Mouse (Mus musculus) yolk sac, embryonic 10.5 days (tissue): Measurements from ENCODE around the gene Dpf3.

Source experiments
- DNase-seq: peaks from one replicate; pipeline ENCODE4 v3.0.0-alpha.2; 2017; ENCODE audit warnings: low spot score

The Dpf3 gene

GRCm38 (mm10) chr12:83496336-83496735 is 8.8 kb upstream of the Dpf3 start:
- no peak for DNase-seq

GRCm38 (mm10) chr12:83495961-83496282 is 8.4 kb upstream of the Dpf3 start:
- peak; percentile 47 for DNase-seq

DNA sequence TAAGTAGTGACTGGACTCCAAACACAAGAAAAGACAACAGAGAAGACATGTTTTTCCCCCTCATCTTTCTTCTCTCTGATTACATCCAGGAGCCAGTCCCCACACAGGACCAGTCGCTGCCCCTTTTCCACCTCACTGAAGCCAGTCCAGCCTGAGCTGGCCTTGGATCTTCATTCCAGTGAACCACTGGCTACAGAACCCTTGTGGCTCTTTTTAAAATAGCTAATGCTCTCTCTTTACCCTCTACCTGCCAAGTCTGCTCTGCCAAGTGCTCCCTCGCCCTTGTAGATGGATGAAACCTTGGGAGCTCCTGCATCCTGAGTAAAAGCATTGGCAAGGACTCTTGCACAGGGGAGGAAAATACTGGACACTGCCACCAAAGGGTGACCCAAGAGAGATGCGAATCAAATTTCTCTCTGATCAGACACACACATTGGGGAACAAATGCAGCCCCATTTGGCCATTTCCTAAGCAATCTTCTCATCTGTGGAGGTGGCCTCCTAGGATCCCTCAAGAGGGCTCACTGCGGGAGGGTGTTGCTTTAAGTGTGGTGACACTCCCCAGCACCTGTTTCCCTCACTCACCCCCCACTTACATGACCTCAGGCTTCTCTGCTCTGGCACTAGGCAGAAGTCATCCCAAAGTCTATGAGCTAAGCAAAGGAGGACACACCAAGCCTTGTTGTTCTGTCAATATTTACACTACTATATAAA is 7.9 kb upstream of the Dpf3 start:
- no peak for DNase-seq

DNA sequence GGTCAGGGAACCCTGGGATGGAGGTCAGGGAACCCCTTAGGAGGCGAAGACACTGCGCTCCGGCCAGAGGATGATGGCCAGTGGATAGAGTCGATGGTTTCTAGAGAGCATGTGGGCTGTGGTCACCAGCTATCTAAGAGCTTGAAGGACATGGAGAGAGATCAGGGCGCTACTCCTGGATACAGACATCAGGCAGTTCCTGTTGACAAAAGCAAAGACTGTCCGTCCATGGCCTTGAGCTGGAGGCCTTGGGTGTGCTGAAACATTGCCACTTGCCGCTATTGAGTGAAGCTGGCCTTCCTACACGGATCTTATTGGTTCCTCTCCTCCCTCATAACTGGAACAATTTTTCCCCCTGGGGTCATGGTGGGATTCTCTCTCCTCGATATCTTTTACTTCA is 6.7 kb upstream of the Dpf3 start:
- no peak for DNase-seq

- no peak for DNase-seq
Observed at GRCm38 (mm10) chr12:83492808-83493207, 5.3 kb upstream of the Dpf3 start.

- no peak for DNase-seq
Observed at GRCm38 (mm10) chr12:83491609-83492008, 4.1 kb upstream of the Dpf3 start.

DNA sequence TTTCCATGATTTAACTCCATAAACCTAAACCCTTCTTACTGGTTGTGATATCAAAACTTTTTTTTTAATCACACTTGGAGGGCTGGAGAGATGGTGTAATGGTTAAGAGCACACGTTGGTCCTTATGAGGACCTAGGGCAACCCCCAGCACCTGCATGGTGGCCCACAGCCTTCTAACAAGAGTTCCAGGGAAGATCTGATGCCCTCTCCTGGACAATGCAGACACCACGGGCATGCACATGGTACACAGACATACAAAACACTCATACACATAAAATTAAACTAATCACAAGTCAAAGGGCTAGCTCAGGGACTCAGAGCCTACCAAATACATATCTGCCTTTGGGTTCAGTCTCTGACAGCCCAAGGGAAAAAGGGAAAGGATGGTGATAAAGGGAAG is 2.2 kb upstream of the Dpf3 start:
- no peak for DNase-seq

DNA sequence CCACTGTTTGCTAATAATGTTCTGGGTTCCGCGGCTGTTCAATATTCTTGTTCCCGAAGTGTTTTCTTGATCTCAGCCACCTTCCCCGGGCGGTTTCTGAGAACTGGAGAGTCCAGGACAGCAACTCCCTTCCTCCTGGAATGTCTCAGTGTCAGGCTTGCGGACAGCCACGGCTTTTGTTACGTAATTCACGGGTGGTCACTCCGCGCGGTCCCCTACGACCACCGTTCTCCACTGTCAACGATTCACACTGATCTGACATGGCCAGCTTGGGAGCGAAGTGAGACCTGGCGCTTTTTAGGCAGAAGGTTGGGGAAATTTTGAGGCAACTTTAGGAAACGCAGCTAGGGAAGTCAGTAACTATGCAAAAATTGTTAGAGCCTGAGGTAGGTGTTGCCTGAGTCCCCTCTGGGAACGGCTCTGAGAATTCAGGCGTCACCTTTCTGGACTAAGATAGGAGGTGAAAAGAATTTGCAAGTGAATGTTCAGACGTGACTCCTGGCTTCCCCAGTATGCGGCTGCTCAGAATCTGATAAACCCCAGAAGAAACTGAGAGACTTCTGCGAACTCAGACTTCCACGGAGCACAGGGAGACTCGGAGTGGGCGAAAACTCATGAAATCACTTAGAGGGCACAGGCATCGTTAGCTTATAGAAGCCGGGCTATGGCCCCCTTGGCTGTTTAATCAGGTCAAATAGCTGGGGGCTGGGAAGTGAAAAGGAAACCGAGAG is 860 bp upstream of the Dpf3 start:
- DNase-seq = peak; percentile 50

GRCm38 (mm10) chr12:83486671-83487461 is 650 bp downstream of the Dpf3 start:
- DNase-seq = peak; percentile 77

- peak; percentile 33 for DNase-seq
Observed at GRCm38 (mm10) chr12:83485911-83486670, 1.4 kb downstream of the Dpf3 start.

DNA sequence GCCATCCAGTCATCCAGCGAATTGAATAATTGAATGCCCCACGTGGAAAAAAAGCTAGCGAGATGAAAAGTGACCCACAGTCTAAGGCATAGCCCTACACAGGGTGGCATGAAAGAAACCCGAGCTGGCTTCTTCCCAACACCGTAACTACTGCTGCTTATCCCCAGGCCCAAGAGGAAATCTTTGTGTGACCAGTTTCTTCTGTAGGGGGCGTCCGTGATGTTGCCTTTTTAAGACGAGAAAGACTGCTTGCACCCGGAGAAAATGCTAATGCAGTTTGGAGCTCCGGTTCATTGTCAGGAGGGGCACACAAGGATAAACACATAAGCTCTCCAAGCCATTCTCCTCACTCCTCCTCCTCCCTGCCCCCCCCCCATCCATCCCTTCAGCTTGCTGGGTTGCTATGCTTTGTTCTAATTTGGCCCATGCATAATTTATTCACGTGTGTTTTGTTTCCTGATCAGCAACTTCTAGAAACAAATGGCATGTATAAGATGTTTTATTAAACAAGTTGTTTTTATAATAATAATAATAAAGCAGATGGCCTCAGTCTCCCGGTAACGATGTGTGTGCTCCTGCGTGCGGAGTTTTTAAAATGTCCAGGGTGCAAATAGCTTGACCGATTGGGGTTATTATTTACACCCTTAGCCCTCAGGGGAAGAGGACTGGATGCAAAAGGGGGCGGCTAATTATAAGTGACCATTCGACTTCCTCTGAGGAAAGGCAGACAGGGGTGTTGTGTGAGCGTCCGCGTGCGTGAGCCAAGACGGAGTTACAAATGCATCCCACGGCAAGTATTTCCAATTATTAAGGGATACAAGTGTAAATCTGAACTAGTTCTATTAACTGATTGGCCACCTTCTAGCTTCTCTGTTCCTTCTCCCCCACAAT is 2.4 kb downstream of the Dpf3 start:
- no peak for DNase-seq

- DNase-seq = no peak
Observed at GRCm38 (mm10) chr12:83483653-83484052, 3.9 kb downstream of the Dpf3 start.

- peak; percentile 41 for DNase-seq
Observed at GRCm38 (mm10) chr12:83481439-83481838, 6.1 kb downstream of the Dpf3 start.

DNA sequence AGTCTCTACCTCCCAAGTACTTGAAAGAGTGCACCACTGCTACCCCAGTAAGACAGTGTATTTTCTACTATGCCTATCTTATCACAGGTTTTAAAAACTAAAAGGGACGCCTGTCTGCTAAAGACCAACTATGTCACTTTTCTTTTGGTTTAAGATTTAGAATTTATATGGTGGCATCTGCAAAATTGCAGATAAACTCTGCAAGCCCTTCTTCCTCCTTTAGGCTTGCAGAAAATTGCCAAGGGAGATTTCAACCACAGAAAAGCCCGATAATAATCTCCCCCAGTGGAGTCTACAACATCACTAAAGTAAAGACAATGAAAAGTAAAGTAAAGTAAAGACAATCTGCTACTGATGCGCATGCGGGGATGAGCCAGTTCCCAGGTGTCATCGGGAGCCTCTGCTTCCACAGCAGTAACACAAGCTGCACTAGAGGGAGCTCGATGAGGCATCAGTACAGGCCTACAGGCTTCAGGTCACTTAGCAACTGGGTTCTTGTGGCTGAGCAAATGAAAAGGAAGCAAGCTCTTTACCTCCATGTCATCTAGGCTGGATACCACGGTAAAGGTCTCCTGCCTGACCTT is 7.6 kb downstream of the Dpf3 start:
- no peak for DNase-seq

GRCm38 (mm10) chr12:83479140-83479539 is 8.4 kb downstream of the Dpf3 start:
- no peak for DNase-seq

DNA sequence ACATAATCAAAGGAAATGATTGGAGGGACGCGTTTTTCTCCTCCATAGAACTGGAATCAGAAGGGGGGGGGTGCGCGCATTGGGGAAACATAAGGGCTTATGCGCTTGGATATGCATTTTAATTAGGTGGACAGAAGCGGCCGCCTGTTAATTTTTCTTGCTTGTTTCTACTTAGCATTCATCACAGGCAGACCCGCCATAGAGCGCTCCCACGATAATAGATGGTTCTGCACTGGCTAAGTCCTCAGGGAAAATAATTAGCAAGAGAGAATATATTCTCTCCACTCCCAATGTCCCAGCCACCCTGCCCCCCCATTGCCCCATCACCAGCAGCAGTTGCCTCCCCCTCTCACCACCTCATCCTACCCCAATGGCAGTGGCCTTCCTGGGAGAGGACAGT is 11.2 kb downstream of the Dpf3 start:
- no peak for DNase-seq

- DNase-seq = no peak
Observed at GRCm38 (mm10) chr12:83475419-83475818, 12.1 kb downstream of the Dpf3 start.

DNA sequence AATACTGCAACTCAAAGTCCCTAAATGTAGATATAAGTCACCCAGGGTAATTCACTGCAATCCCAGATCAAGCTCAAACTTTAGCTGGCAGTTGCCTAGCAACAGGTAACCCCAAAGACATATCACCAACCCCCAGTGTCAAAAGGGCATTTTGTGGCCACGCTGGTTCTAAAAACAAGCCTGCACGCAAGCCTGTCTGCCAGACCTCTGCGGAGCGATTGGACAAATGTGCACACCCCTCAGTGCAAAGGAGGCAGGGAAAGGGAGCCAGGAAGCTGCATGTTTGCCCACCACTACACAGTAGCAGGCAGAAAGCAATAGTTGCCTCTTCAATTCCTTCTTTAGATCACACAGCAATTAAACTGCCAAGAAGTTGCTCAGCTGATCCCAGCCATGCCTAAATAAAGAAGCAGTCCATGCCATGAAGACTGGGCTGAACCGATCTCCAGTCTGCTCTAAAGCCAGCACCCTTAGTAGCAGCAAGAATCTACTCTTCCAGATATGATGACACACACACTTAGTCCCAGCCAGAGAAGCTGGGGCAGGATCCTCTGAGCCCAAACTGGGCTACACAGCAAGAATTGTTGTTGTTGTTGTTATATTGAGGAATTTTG is 13.4 kb downstream of the Dpf3 start:
- no peak for DNase-seq

DNA sequence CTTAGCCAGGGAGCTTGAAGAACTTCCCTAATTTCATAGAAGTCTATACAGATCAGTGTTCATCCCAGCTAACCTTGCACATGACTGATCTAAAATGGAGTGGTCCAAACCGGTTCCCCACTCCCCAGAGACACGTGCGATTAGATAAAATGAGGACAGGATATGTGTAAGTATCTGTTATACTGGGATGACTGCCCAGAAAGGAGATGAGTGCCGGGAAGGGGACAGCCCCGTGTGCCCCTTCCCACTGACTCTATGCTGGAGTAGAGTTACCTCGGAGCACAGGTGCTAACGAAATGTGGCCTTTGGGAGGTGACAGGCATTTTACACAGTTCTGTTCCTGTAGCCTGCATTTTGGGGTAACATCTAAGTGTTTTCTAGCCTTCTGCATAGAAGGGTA is 15.8 kb downstream of the Dpf3 start:
- DNase-seq = no peak

GRCm38 (mm10) chr12:83470085-83470484 is 17.4 kb downstream of the Dpf3 start:
- DNase-seq = no peak
